Mouse (Mus musculus): ENCODE data around the gene Gm20388. TPM values are rescaled to one million over a fixed set of nuclear protein-coding genes. Genes with fewer than 3 reads are reported as not detected.
A peak's percentile ranks its signal among the peaks of the same experiment; 100 is the strongest.

Gene Gm20388
- total RNA-seq, 2 experiments from 2014 or later: 10.7 TPM; not detected in 1

- no peak for DNase-seq (ENCODE audit: low spot score in 2 of 2)
These were observed 3.5 kb downstream of the Gm20388 start for GRCm38 (mm10) chr8:119914161-119914560.

DNA sequence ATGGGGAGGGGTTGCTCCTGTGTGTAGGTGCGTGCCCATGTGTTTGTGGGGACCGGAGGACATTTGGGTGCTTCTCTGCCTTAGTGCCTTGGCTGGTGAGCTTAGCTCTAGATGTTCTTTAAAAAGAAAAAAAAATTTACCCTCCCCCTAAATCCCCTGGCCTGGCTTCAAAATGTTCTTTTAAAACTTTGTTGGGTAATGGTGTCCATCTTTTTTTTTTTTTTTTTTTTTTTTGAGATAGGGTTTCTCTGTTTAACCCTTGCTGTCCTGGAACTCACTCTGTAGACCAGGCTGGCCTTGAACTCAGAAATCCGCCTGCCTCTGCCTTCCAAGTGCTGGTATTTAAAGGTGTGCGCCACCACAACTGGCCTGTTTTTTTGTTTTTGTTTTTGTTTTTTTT is 4.7 kb downstream of the Gm20388 start:
- no peak for DNase-seq (ENCODE audit: low spot score in 2 of 2)

DNA sequence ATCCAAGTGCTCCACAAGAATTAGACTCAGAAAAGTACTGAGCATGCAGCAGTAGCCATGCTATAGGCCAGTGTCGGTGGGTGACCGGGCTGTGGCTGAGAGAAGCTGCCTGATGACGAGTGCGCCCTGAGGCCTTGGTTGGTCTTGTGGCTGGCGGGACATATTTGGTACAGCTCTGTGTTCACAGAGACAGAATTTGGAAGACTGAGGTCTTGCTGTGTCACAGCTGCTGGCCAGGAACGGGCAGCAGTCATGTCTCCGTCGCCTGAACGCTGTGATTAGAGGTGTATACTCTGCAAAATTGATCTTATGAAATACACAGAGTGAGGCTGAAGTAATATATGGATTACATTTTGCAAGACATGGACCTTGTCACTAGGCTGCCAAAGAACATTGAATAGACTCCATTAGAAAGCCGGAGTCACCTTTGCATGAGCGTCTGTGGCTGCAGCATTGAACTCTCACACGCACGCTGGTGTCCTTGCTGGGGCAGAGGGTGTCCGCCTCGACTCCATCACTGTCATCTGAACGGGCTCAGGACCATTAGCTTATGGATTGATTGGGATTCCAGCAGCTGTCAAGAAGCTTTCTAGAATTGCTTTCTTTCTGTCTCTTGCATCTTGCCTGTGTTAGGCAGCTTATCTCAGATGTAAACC is 5.7 kb downstream of the Gm20388 start:
- no peak for DNase-seq (ENCODE audit: low spot score in 2 of 2)

DNA sequence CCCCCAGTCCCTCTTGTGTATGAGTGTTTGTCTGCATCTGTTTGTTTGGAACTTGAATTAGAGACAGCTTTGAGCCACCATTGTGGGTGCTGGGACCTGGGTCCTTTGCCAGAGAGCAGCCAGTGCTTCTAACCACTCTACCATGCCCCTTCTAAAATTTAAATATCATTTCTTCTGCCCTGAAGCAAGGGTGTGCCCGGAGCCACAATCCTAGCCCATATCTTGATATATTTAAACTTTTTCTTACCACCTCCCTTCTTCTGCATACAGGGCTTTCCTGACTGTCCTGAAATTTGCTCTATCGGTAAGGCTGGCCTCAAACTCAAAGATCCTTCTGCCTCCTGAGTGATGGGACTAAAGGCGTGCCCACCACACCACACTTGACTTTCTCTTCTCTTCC is 6.8 kb downstream of the Gm20388 start:
- no peak for DNase-seq (ENCODE audit: low spot score in 2 of 2)

DNA sequence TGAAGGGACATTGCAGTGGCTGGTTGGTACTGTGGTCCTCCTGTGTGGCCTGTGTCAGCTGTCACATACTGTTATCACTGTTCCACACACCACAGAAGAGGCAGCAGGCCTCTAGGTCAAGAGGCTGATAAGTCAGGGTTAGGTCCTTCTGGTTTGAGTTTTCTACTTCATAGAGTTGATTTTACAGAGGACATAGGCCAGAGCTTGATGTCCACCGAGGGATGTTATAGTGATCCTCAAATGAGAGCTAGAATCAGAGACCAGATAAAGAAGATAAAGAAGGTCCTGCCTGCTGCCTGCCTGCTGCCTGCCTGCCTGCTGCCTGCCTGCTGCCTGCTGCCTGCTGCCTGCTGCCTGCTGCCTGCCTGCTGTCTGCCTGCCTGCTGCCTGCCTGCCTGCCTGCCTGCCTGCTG is 7.5 kb downstream of the Gm20388 start:
- no peak for DNase-seq (ENCODE audit: low spot score in 2 of 2)

DNA sequence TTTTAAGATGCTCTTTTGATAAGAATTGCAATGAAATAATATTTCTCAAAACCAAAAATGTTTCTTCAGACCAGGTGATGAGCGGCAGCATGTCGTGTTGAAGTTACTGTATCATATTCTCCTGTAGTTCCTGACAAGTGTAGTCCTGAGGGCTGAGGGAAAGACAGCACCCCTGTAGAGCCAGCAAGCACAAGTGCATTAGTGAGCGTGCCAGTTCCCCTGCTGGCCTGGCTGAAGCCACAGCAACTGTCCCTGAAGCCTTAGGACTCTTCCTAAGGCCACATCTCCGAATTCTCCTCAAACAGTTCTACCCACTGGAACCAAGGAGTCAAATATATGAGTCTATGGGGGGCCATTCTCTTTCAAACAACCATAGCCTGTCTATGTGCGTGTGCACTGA is 12.6 kb downstream of the Gm20388 start:
- DNase-seq (ENCODE audit: low spot score in 2 of 2): no peak

- peak in 1 of 2 experiments; percentile 43 for DNase-seq (ENCODE audit: low spot score in 2 of 2)
These were observed 14.8 kb downstream of the Gm20388 start for GRCm38 (mm10) chr8:119925428-119925827.

- no peak for DNase-seq (ENCODE audit: low spot score in 2 of 2)
These were observed 15.8 kb downstream of the Gm20388 start for GRCm38 (mm10) chr8:119926474-119926873.

DNA sequence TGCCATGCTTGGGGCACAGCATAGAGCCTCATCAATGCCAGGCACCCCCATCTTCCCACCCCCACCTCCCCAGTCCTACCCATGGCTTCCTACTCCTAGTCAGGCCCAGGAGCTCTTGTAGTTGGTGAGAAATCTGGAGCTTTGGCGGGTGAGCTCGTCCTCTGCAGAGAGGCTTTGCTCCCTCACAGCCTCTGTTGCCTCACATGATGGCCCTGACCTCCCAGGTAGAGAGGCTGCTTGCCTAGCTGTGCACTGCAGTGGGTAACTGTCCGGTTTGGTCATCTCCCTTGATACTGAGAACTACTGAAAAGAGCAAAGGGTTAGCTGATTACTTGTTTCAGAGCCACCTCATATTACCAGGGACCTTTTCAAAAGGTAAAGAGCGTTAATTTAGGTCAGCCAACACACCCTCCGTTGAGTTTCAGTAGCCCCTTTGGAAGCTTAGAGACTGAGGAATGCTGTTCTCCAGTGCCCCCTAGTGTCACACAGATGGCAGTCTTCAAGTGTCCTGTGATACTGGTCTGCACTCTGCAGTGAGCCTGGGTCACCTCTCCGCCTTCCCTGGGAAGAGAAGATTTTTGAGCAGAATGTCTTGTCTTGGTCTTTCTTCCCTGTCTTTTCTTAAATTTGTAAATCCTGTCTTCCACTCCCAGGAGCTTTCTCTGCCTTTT is 16.9 kb downstream of the Gm20388 start:
- peak in 1 of 2 experiments; percentile 54 for DNase-seq (ENCODE audit: low spot score in 2 of 2)

DNA sequence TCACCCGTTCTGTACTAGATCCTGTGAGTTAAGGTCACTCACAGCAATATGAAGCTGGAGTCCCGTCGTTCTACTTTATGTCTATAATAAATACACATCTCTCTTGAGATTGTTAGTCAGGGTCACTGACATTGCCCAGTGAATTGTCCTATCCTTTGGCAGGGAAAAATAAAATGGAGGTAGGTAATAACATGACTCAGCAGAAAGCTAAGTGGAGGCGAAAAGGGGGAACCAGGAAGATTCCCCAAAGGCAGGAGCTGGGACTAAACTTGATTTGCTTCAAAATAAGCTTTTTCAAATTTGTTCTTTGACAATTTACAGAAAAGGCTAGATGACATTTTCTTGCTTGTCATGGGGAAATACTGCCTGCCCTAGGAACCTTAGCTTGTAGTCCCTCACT is 20.7 kb downstream of the Gm20388 start:
- DNase-seq (ENCODE audit: low spot score in 2 of 2): no peak

- DNase-seq (ENCODE audit: low spot score in 2 of 2): no peak
These were observed 23.0 kb downstream of the Gm20388 start for GRCm38 (mm10) chr8:119933681-119934080.

DNA sequence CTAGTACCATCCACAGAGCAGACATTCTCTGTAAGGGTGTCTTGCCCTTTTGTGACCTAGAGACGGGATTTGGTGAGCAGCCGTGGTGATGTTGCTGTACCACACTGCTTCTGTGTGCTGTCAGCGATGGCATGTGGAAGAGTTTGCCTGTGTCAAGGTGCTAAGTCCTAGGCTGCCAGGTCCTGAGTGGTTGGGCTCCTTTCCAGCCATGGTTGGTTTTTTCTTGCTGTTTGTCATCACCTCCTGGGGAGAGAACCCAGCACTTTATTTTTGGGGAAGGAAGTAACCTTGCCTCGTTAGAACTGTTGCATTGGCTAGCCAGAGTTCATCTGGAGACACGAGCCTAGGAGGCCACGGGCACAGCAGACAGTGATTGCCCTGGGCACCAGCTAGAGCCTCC is 24.9 kb downstream of the Gm20388 start:
- DNase-seq (ENCODE audit: low spot score in 2 of 2): no peak

DNA sequence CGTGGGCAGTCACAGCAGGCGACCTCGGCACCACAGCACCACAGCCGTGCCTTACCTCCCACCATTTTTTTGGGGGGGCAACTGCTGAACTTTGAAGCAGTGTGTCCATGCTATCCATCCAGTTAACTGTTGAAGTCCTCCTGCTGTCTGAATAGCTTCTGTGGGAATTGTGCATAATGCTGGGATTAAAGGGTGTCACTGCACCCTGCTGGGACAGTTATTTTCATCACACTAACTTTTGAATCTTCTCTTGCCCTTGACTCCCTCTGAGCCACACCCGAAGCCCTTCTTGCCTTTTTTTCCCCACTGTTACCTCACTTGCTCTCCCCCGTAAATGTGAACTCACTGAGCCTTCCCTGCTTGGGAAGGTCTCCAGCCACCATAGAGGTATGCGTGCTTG is 27.8 kb downstream of the Gm20388 start:
- DNase-seq (ENCODE audit: low spot score in 2 of 2): no peak

- no peak for DNase-seq (ENCODE audit: low spot score in 2 of 2)
These were observed 28.7 kb downstream of the Gm20388 start for GRCm38 (mm10) chr8:119939336-119939735.

- peak in 1 of 2 experiments; percentile 57 for DNase-seq (ENCODE audit: low spot score in 2 of 2)
These were observed 30.8 kb downstream of the Gm20388 start for GRCm38 (mm10) chr8:119941471-119941870.

- DNase-seq (ENCODE audit: low spot score in 2 of 2): no peak
These were observed 33.0 kb downstream of the Gm20388 start for GRCm38 (mm10) chr8:119943616-119944015.

- DNase-seq (ENCODE audit: low spot score in 2 of 2): peak; percentile 74 to 88
These were observed 33.6 kb downstream of the Gm20388 start for GRCm38 (mm10) chr8:119944096-119944811.

DNA sequence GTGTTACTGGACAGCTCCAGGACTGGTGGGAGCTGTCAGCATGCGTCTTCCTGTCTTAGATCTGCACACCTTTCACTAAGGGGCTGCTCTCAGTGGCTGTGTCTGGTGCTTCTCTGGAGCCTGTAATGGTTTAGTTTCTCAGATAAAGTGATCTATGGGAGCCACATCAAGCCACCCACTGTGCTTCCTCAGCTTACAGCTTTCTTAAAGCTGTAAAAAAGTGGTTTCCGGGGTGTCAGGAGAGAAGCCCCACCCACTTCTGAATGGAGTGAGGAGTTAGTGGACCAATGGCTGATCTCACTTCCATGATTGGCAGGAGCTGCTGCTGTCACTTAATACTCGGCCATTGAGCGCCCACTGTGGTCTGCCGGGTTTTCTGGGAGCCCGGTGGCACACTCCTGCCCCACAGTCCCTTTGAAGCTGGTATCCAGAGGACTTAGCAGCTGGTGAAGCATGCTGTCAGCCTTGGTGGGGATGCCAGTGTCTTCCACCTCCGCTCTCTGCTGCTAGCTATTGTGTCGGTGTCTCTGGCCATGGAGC is 35.8 kb downstream of the Gm20388 start:
- DNase-seq (ENCODE audit: low spot score in 2 of 2): no peak

DNA sequence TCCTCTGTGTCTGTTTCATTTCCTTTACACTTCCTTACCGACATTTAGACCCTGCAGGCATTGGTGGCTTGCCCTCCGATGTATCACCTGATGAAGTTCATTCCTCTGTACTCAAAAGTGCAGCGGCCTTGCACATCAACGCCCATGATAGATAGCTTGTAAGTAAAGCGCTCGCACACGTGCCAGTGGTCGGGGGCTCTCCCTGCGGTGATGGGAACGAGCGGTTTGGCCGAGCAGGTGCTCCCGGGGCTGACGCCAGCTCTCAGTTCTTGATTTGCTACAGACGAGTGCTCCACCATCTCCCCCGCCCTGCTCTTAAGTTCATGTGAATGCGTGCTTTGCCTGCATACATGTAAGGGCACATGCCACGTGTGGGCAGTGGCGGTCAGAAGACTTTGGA is 37.0 kb downstream of the Gm20388 start:
- no peak for DNase-seq (ENCODE audit: low spot score in 2 of 2)

DNA sequence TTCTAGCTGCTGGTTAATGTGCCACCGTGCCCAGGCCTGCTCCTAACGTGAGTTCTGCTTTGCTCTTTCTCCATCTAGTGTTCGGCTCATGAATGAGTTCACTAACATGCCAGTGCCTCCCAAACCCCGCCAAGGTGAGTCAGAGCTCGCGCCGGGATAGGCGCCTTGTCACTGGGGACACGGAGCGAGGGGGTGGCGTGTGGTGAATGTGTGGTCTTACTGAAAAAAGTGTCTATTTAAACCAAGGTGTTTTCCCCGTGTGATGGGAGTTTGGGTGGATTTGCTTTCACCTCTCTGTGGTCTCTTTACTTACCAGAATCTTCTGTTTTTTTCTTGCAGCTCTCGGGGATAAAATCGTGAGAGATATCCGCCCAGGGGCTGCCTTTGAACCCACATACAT is 37.7 kb downstream of the Gm20388 start:
- no peak for DNase-seq (ENCODE audit: low spot score in 2 of 2)

- DNase-seq (ENCODE audit: low spot score in 2 of 2): no peak
These were observed 41.6 kb downstream of the Gm20388 start for GRCm38 (mm10) chr8:119952282-119952681.

- DNase-seq (ENCODE audit: low spot score in 2 of 2): peak; percentile 60 to 85
These were observed 42.1 kb downstream of the Gm20388 start for GRCm38 (mm10) chr8:119952747-119953146.

Measured in layer of hippocampus, adult 18-20 months (tissue).